Mouse (Mus musculus): Measurements from ENCODE around the gene Slc7a4. TPM values are rescaled to one million over a fixed set of nuclear protein-coding genes. Genes with fewer than 3 reads are reported as not detected.

The Slc7a4 gene
- polyA plus RNA-seq, 1 experiment from 2014 or later, result 2.7 TPM

DNA sequence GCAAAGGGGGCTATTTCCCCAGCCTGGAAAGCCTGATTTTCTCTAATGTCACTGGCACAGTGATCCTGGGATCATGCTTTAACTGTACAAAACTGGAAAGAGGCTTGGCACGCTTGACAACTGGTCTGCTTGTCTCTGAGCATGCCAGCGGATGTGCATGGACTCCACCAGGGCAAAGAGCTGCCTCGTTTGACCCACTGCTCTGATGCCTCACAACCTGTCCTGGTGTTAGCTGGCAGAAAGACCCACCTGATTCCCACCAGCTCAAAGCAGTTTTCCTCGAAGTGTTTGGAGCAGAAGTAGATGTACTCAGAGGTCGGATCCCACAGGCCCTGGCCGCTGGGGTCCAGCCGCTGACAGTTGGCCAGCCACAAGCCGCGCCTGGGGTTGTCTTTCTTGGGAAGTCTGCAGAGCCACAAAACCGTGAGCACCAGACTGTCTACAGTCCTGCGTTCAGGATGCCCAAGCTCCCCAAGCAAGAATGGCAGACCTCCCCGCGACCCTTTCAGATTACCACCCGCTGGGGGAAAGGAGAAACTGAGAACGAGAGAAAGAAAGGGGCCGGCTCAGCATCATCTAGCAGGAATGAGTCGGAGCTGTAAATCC is 52.9 kb downstream of the Slc7a4 start:
- H3K27me3 ChIP-seq (ENCODE audit: poor library complexity, severe bottlenecking), result no peaks in the 10 kb centered on the region
- DNase-seq (ENCODE audit: extremely low spot score, low spot score), result peak; percentile 23
- peaks cover 27% of the 10 kb centered on the region for H3K4me1 ChIP-seq
- no peaks in the 10 kb centered on the region for H3K9me3 ChIP-seq
- peaks cover 43% of the 10 kb centered on the region for H3K36me3 ChIP-seq (replicated peaks)
- peak overlapping the region; percentile 69 for H3K4me3 ChIP-seq
- WGBS, result 17% methylated on average over 17 of the region's 17 CpGs
- peak overlapping the region; percentile 92 for H3K27ac ChIP-seq

DNA sequence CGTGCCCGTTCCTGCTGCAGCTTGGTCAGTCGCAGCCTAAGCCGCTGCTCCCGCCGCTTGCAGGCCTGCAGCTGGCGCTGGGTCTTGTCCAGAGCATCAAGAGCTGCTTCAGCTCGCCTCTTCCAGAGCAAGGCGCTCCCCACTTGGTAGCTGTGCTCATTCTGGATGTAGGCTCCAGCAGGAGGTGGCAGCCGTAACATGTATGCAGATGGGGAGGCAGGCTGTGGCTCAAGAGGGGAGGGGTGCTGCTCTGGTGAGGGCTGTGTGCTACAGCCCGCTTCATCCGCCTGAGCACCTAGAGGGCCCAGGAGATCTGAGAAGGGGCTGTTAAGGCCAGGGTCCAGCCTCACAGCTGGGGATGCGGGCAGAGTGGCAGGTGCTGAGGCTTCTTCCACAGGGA is 54.7 kb downstream of the Slc7a4 start:
- Histone ChIP-seq H3K27me3 (ENCODE audit: poor library complexity, severe bottlenecking) (no peaks in the 10 kb centered on the region), H3K4me1 (peaks cover 27% of the 10 kb centered on the region), H3K9me3 (no peaks in the 10 kb centered on the region), H3K36me3 (replicated peaks) (peaks cover 59% of the 10 kb centered on the region), H3K4me3 (no peak overlapping the region), H3K27ac (no peak overlapping the region)
- WGBS, result 93% methylated on average over 13 of the region's 13 CpGs
- no peak for DNase-seq (ENCODE audit: extremely low spot score, low spot score)

DNA sequence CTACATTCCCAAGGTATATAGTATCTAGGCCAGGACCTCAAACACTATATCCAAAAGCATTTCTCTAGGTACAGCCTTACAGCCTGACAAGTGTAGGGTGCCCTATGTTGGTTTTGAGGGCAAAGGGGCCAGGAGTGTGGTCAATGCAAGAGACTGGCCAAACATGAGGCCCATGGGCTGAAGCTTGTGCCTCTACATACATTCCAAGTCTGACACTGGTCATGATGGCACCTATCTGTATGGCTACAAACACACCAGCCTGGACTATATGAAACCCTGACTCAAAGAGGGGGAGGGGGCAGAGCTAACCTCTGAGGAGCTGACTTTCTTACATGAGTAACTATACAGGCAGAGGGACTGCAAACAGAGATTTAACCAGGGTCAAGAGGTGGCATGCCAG is 55.4 kb downstream of the Slc7a4 start:
- no peaks in the 10 kb centered on the region for H3K9me3 ChIP-seq
- H3K36me3 ChIP-seq (replicated peaks), result peaks cover 66% of the 10 kb centered on the region
- no peak for DNase-seq (ENCODE audit: extremely low spot score, low spot score)
- no peaks in the 10 kb centered on the region for H3K27me3 ChIP-seq (ENCODE audit: poor library complexity, severe bottlenecking)
- no peak overlapping the region for H3K4me3 ChIP-seq
- H3K4me1 ChIP-seq, result peaks cover 27% of the 10 kb centered on the region
- no peak overlapping the region for H3K27ac ChIP-seq

DNA sequence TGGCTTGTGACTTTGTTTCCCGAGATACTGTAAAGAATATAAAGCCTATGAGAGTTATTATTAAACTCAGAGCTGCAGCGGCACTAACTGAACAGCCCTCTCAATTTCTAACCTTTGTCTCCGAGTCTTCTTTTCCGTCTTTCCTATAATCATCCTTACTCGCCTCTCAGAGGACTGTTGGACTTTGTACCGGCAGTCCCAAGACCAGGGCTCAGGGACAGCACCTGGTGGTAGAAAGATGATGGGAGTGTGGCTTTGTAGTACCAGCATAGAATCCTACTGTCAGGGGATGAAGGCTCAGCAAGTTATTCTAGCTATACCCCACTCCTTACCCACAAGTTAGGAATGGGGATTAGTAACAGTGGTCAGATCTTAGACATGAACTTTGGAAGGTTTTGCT is 56.8 kb downstream of the Slc7a4 start:
- Histone ChIP-seq H3K27ac (no peak overlapping the region), H3K4me3 (no peak overlapping the region), H3K9me3 (no peaks in the 10 kb centered on the region), H3K4me1 (peaks cover 17% of the 10 kb centered on the region), H3K36me3 (replicated peaks) (peaks cover 80% of the 10 kb centered on the region), H3K27me3 (ENCODE audit: poor library complexity, severe bottlenecking) (no peaks in the 10 kb centered on the region)
- no peak for DNase-seq (ENCODE audit: extremely low spot score, low spot score)
- WGBS, result 90% methylated on average over 6 of the region's 6 CpGs

DNA sequence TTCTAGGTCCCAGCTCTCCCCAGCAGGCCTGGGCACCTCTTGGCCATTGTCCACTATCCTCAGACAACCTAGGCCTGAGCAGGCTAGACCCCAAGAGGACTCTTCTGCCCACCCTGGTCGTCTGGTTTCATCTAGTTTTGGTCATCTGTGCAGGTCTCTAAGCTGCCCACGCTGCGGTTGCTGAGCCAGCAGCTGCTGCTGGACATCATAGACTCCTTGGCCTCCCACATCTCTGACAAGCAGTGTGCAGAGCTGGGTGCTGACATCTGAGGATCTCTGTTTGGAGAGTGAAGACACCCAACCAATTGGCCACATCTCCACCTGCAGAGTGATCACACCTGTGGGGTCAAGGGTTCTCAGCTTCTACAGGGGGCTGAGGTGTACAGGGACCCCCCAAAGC is 57.5 kb downstream of the Slc7a4 start:
- H3K27ac ChIP-seq, result no peak overlapping the region
- H3K4me3 ChIP-seq, result no peak overlapping the region
- 86% methylated on average over 3 of the region's 3 CpGs for WGBS
- peaks cover 16% of the 10 kb centered on the region for H3K4me1 ChIP-seq
- DNase-seq (ENCODE audit: extremely low spot score, low spot score), result no peak
- no peaks in the 10 kb centered on the region for H3K27me3 ChIP-seq (ENCODE audit: poor library complexity, severe bottlenecking)
- H3K36me3 ChIP-seq (replicated peaks), result peaks cover 87% of the 10 kb centered on the region
- no peaks in the 10 kb centered on the region for H3K9me3 ChIP-seq

DNA sequence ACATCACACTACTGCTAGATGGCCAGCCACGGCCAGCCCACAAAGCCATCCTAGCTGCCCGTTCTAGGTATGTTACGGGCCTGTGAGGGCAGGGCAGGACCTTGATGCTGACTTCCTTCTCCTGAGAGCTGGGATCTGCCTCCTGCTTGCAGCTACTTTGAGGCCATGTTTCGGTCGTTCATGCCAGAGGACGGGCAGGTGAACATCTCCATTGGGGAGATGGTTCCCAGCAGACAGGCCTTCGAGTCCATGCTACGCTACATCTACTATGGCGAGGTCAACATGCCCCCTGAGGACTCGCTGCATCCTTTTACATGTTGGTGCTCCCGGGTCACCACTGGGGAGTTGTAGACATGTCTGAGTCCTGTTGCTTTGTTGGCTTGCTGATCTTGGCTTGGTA is 58.9 kb downstream of the Slc7a4 start:
- no peaks in the 10 kb centered on the region for H3K9me3 ChIP-seq
- peaks cover 3% of the 10 kb centered on the region; the same call in 1 of the 2 replicates for H3K4me1 ChIP-seq
- no peak overlapping the region for H3K27ac ChIP-seq
- WGBS, result 91% methylated on average over 11 of the region's 11 CpGs
- DNase-seq (ENCODE audit: extremely low spot score, low spot score), result no peak
- H3K36me3 ChIP-seq (replicated peaks), result peaks cover 98% of the 10 kb centered on the region
- H3K4me3 ChIP-seq, result no peak overlapping the region
- H3K27me3 ChIP-seq (ENCODE audit: poor library complexity, severe bottlenecking), result no peaks in the 10 kb centered on the region

Other genes with a start within 250 kb of the Slc7a4 start
- 11.5 and 12.0 TPM in 2 replicates for gene Snap29, start 177.2 kb downstream of the Slc7a4 start, polyA plus RNA-seq (2016; fragmentation: Nextera tagmentation; extraction: Ambion mirVana)
- 38.6 and 39.2 TPM in 2 replicates for gene Pi4ka, start 176.9 kb downstream of the Slc7a4 start, polyA plus RNA-seq (2016; fragmentation: Nextera tagmentation; extraction: Ambion mirVana)
- 72.9 and 73.4 TPM in 2 replicates for gene Crkl, start 131.2 kb downstream of the Slc7a4 start, polyA plus RNA-seq (2016; fragmentation: Nextera tagmentation; extraction: Ambion mirVana)
- 1.3 and 2.8 TPM in 2 replicates for gene Aifm3, start 93.6 kb downstream of the Slc7a4 start, polyA plus RNA-seq (2016; fragmentation: Nextera tagmentation; extraction: Ambion mirVana)
- gene Lztr1, start 74.5 kb downstream of the Slc7a4 start, polyA plus RNA-seq (2016; fragmentation: Nextera tagmentation; extraction: Ambion mirVana), result 78.1 and 92.3 TPM in 2 replicates
- 51.7 and 53.4 TPM in 2 replicates for gene Thap7, start 52.1 kb downstream of the Slc7a4 start, polyA plus RNA-seq (2016; fragmentation: Nextera tagmentation; extraction: Ambion mirVana)
- 0.26 and 0.51 TPM in 2 replicates for gene Lrrc74b, start 22.0 kb downstream of the Slc7a4 start, polyA plus RNA-seq (2016; fragmentation: Nextera tagmentation; extraction: Ambion mirVana)
- gene P2rx6, start 21.3 kb downstream of the Slc7a4 start, polyA plus RNA-seq (2016; fragmentation: Nextera tagmentation; extraction: Ambion mirVana), result 0.46 and 0.62 TPM in 2 replicates
- gene Smpd4, start 36.1 kb upstream of the Slc7a4 start, polyA plus RNA-seq (2016; fragmentation: Nextera tagmentation; extraction: Ambion mirVana), result 65.6 and 66.6 TPM in 2 replicates
- 7.0 and 7.1 TPM in 2 replicates for gene Ccdc74a, start 63.3 kb upstream of the Slc7a4 start, polyA plus RNA-seq (2016; fragmentation: Nextera tagmentation; extraction: Ambion mirVana)
- 47.4 and 47.5 TPM in 2 replicates for gene Med15, start 149.7 kb upstream of the Slc7a4 start, polyA plus RNA-seq (2016; fragmentation: Nextera tagmentation; extraction: Ambion mirVana)
- gene Klhl22, start 176.4 kb upstream of the Slc7a4 start, polyA plus RNA-seq (2016; fragmentation: Nextera tagmentation; extraction: Ambion mirVana), result 55.4 and 59.1 TPM in 2 replicates
- gene Scarf2, start 214.1 kb upstream of the Slc7a4 start, polyA plus RNA-seq (2016; fragmentation: Nextera tagmentation; extraction: Ambion mirVana), result 4.0 and 4.1 TPM in 2 replicates
- gene B830017H08Rik, start 249.9 kb upstream of the Slc7a4 start, polyA plus RNA-seq (2016; fragmentation: Nextera tagmentation; extraction: Ambion mirVana), result not detected in 2 replicates